Mouse (Mus musculus) liver, postnatal 0 days (tissue): ENCODE measurements at regions not wholly inside any gene's neighbourhood (a gene's known extent, or its start where the extent isn't known, plus 50 kb on each side); places are given as distances from the start of the nearest gene placed in this dataset.

Experiments
- ATAC-seq: fragments of 200-750 bp; cut with Nextera tagmentation; 2 replicates; pipeline ENCODE4 v1.8.0; 2017; ENCODE audit warnings: mild to moderate bottlenecking, moderate library complexity
- DNase-seq: peaks from one replicate; pipeline ENCODE4 v3.0.0-alpha.2; 2016
- H3K27ac ChIP-seq: fragments of 300-500 bp; sonication (generic); 2 replicates; pipeline ENCODE4 v1.5.1; 2014; ENCODE audit warnings: antibody characterized with exemption, moderate library complexity, mild to moderate bottlenecking, low read depth
- H3K27me3 ChIP-seq: fragments of 300-500 bp; sonication (generic); 2 replicates; pipeline ENCODE4 v1.6.1; 2014; ENCODE audit warnings: low read length, control low read depth, mixed read lengths; ENCODE audit not compliant: insufficient read depth
- H3K36me3 ChIP-seq: fragments of 300-500 bp; sonication (generic); replicated peaks from 2 replicates; pipeline ENCODE4 v1.6.1; 2014; ENCODE audit warnings: mild to moderate bottlenecking, control low read depth, low read length, moderate library complexity, mixed read lengths; ENCODE audit not compliant: insufficient read depth
- H3K4me1 ChIP-seq: fragments of 300-500 bp; sonication (generic); 2 replicates; pipeline ENCODE4 v1.6.1; 2014; ENCODE audit warnings: antibody characterized with exemption, mild to moderate bottlenecking, control low read depth; ENCODE audit not compliant: insufficient read depth
- H3K4me2 ChIP-seq: fragments of 300-500 bp; sonication (generic); 2 replicates; pipeline ENCODE4 v1.6.1; 2014; ENCODE audit warnings: low read depth, mild to moderate bottlenecking, low read length, moderate library complexity, mixed read lengths
- H3K4me3 ChIP-seq: fragments of 300-500 bp; sonication (generic); 2 replicates; pipeline ENCODE4 v1.5.1; 2014; ENCODE audit warnings: low read depth, low read length
- H3K9ac ChIP-seq: fragments of 300-500 bp; sonication (generic); replicated peaks from 2 replicates; pipeline ENCODE4 v1.6.1; 2014; ENCODE audit warnings: mild to moderate bottlenecking, moderate library complexity
- H3K9me3 ChIP-seq: fragments of 300-500 bp; sonication (generic); 2 replicates; pipeline ENCODE4 v1.6.1; 2016; ENCODE audit warnings: mild to moderate bottlenecking, control low read depth, low read length, mixed read lengths
- CTCF ChIP-seq: sonication (generic); IDR thresholded peaks from 2 replicates; pipeline ENCODE4 v1.5.1; 2016; ENCODE audit warnings: antibody characterized with exemption, low read depth
- EP300 ChIP-seq: IDR thresholded peaks from 2 replicates; pipeline ENCODE4 v1.6.1; 2016; ENCODE audit warnings: antibody characterized with exemption, low read depth, mild to moderate bottlenecking
- WGBS: fragments of 180-500 bp; shearing (Covaris S2); extraction: QIAGEN DNeasy Blood & Tissue Kit; methylation state at CpG from one replicate; pipeline ENCODE4 v1.1.7; 2014; ENCODE audit not compliant: insufficient replicate concordance; 5-methylcytosine and 5-hydroxymethylcytosine counted together

- Histone ChIP-seq H3K4me3 (no peak overlapping the region), H3K36me3 (no peaks in the 10 kb centered on the region), H3K4me1 (peaks cover 4% of the 10 kb centered on the region; the same call in 1 of the 2 replicates), H3K27me3 (no peaks in the 10 kb centered on the region), H3K27ac (no peak overlapping the region), H3K4me2 (no peak overlapping the region), H3K9me3 (no peaks in the 10 kb centered on the region), H3K9ac (no peak overlapping the region)
- no peak for DNase-seq
- TF ChIP-seq CTCF (no peak), EP300 (no peak)
- WGBS, result 79% methylated on average over 11 of the region's 11 CpGs
- no peak for ATAC-seq
These were observed 320.7 kb downstream of the Tbc1d1 start for GRCm38 (mm10) chr5:64476641-64477369.

GRCm38 (mm10) chr5:64478143-64478542 is 322.0 kb downstream of the Tbc1d1 start:
- TF ChIP-seq EP300, result no peak
- TF ChIP-seq CTCF, result no peak
- H3K4me1 ChIP-seq, result no peaks in the 10 kb centered on the region
- no peaks in the 10 kb centered on the region for H3K9me3 ChIP-seq
- H3K27me3 ChIP-seq, result no peaks in the 10 kb centered on the region
- no peak overlapping the region for H3K4me3 ChIP-seq
- no peak overlapping the region for H3K4me2 ChIP-seq
- H3K9ac ChIP-seq, result no peak overlapping the region
- no peaks in the 10 kb centered on the region for H3K36me3 ChIP-seq
- ATAC-seq, result no peak
- DNase-seq, result no peak
- 79% methylated on average over 13 of the region's 13 CpGs for WGBS
- H3K27ac ChIP-seq, result no peak overlapping the region

GRCm38 (mm10) chr5:64478599-64479214 is 322.6 kb downstream of the Tbc1d1 start:
- Histone ChIP-seq H3K4me1 (no peaks in the 10 kb centered on the region), H3K27ac (no peak overlapping the region), H3K4me2 (no peak overlapping the region), H3K9ac (no peak overlapping the region), H3K4me3 (no peak overlapping the region), H3K9me3 (no peaks in the 10 kb centered on the region), H3K36me3 (no peaks in the 10 kb centered on the region), H3K27me3 (no peaks in the 10 kb centered on the region)
- DNase-seq, result no peak
- WGBS, result 66% methylated on average over 10 of the region's 10 CpGs
- no peak for ATAC-seq
- TF ChIP-seq EP300 (no peak), CTCF (peak; percentile 44)

GRCm38 (mm10) chr5:64479315-64479714 is 323.2 kb downstream of the Tbc1d1 start:
- Histone ChIP-seq H3K4me3 (no peak overlapping the region), H3K9ac (no peak overlapping the region), H3K4me2 (no peak overlapping the region), H3K27me3 (no peaks in the 10 kb centered on the region), H3K4me1 (no peaks in the 10 kb centered on the region), H3K9me3 (no peaks in the 10 kb centered on the region), H3K27ac (no peak overlapping the region), H3K36me3 (no peaks in the 10 kb centered on the region)
- TF ChIP-seq CTCF (no peak), EP300 (no peak)
- ATAC-seq, result no peak
- 65% methylated on average over 8 of the region's 8 CpGs for WGBS
- DNase-seq, result no peak

- Histone ChIP-seq H3K4me2 (no peak overlapping the region), H3K27me3 (no peaks in the 10 kb centered on the region), H3K27ac (no peak overlapping the region), H3K4me3 (no peak overlapping the region), H3K9ac (no peak overlapping the region), H3K36me3 (no peaks in the 10 kb centered on the region), H3K4me1 (peaks cover 7% of the 10 kb centered on the region), H3K9me3 (no peaks in the 10 kb centered on the region)
- WGBS, result 75% methylated on average over 3 of the region's 3 CpGs
- DNase-seq (no peak), ATAC-seq (no peak)
- no peak for TF ChIP-seq CTCF
- TF ChIP-seq EP300, result no peak
These were observed 318.1 kb upstream of the Klf3 start for GRCm38 (mm10) chr5:64485043-64485442.

GRCm38 (mm10) chr5:64485856-64486255 is 317.3 kb upstream of the Klf3 start:
- no peaks in the 10 kb centered on the region for H3K27me3 ChIP-seq
- WGBS, result 82% methylated on average over 6 of the region's 6 CpGs
- H3K27ac ChIP-seq, result no peak overlapping the region
- TF ChIP-seq CTCF (no peak), EP300 (no peak)
- no peaks in the 10 kb centered on the region for H3K9me3 ChIP-seq
- H3K4me1 ChIP-seq, result peaks cover 7% of the 10 kb centered on the region
- no peak overlapping the region for H3K4me3 ChIP-seq
- H3K36me3 ChIP-seq, result no peaks in the 10 kb centered on the region
- H3K4me2 ChIP-seq, result no peak overlapping the region
- H3K9ac ChIP-seq, result no peak overlapping the region
- ATAC-seq (no peak), DNase-seq (no peak)
